Mouse (Mus musculus) bone marrow, adult 2 months (tissue): ENCODE measurements around the gene Trmt61a. TPM values are rescaled to one million over a fixed set of nuclear protein-coding genes. Genes with fewer than 3 reads are reported as not detected.

Experiments
- H3K27ac ChIP-seq: fragments of 200-500 bp; 2 replicates; pipeline ENCODE4 v1.5.1; 2012; ENCODE audit warnings: low read depth, mild to moderate bottlenecking, control low read depth, inconsistent platforms, low read length; ENCODE audit not compliant: control insufficient read depth, poor library complexity, insufficient read depth
- H3K4me1 ChIP-seq: fragments of 200-500 bp; 2 replicates; pipeline ENCODE4 v1.6.1; 2011; ENCODE audit warnings: low read length; ENCODE audit not compliant: control insufficient read depth, insufficient read depth
- H3K4me3 ChIP-seq: fragments of 200-500 bp; replicated peaks from 2 replicates; pipeline ENCODE3; 2011; ENCODE audit warnings: mild to moderate bottlenecking, low read depth, low read length, control low read depth; ENCODE audit not compliant: control insufficient read depth
- CTCF ChIP-seq: fragments of 200-500 bp; IDR thresholded peaks from 2 replicates; pipeline ENCODE4 v1.5.1; 2011; ENCODE audit warnings: low read length, control low read depth; ENCODE audit not compliant: control insufficient read depth, insufficient read depth
- POLR2A ChIP-seq: fragments of 200-500 bp; IDR thresholded peaks from 2 replicates; pipeline ENCODE4 v1.6.1; 2011; ENCODE audit warnings: low read depth, mild to moderate bottlenecking, control low read depth, low read length, borderline replicate concordance; ENCODE audit not compliant: control insufficient read depth
- WGBS: fragments of 180-500 bp; shearing (Covaris S2); methylation state at CpG from one replicate; pipeline ENCODE4 v1.1.7; 2018; 5-methylcytosine and 5-hydroxymethylcytosine counted together
- polyA plus RNA-seq: library from polyadenylated mRNA; stranded (reverse); fragments of >200 nt; gene quantifications from 2 replicates; pipeline ENCODE4 v1.2.4, GENCODE M21; 2011; ENCODE audit warnings: low replicate concordance; ENCODE audit not compliant: missing spikeins, insufficient read depth, insufficient read length

Trmt61a gene
- polyA plus RNA-seq, 1 experiment, result 11.0 TPM

DNA sequence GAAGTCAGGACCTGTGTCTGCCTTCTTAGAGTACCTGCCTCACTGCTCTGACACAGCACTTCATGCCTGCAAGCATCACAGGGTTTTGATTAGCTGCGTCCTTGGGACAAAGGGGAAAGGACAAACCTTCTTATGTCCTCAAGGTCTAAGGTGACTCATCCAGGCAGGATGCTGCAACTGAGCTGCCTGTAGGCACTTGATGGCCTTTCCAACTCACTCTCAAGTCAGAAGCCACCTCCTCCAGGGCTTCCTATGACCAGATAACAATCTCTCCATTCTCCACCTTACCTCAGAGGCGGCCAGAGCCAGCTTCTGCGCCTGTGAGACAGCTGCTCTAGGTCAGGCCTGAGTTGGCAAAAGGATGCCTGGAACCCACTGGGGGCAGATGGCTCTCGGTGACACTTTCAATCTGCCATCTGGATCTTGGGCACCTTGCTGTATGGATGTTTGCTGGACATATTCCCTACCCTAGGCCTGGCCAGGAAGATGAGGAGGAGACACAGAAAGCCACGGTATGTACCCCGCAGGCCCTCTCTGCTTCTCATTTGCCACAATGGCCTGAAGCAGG is 20.5 kb downstream of the Trmt61a start:
- no peaks in the 10 kb centered on the region for H3K4me1 ChIP-seq
- H3K27ac ChIP-seq, result no peak overlapping the region
- 79% methylated on average over 6 of the region's 6 CpGs for WGBS
- H3K4me3 ChIP-seq, result no peak overlapping the region
- TF ChIP-seq POLR2A, result no peak
- TF ChIP-seq CTCF, result no peak

DNA sequence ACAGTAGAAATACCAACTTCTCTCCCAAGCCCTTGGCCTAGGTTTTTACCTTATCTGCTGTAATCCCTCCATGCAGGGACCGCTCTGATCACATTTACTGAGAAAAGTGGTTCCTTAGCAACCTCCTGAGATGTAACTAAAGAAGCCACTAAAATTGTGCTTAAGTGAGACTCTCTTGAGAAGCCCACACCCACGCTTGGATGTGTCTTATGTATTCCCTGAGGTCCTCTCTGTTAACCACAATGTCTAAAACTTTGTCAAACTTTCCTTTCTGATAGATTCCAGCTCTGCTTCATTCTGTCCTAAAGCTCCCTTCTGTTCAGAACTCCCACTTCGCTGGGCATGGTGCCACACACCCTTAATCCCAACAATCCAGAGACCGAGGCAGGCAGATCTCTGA is 21.6 kb downstream of the Trmt61a start:
- H3K4me3 ChIP-seq, result no peak overlapping the region
- H3K4me1 ChIP-seq, result no peaks in the 10 kb centered on the region
- TF ChIP-seq CTCF (no peak), POLR2A (no peak)
- 77% methylated on average over 4 of the region's 4 CpGs for WGBS
- no peak overlapping the region for H3K27ac ChIP-seq

DNA sequence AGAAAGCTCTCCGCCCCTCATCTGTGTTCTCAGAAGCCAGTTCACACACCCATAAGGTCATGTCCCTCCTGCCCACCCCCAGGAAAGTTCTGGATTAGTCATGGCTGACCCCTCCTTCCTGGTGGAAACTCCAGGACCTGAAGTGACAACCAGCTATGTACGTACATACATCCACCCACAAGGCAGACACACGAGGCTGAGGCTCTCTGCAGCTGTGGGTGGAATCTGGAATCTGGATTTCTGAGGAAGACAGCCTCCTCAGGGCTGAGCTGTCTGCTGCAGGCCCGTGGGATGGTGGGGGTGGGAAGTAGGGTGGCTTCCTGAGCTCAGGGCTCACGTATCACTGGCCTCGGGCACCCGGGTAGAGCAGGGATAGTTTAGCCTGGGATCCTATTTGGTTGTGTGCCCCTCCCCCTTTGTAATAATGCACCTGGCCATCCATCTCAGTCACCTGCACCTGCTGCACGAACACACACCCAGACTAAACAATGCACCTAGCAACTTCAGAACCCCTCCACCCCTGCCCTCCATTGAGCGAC is 23.1 kb downstream of the Trmt61a start:
- H3K4me1 ChIP-seq, result no peaks in the 10 kb centered on the region
- TF ChIP-seq CTCF (no peak), POLR2A (no peak)
- WGBS, result 77% methylated on average over 9 of the region's 9 CpGs
- H3K4me3 ChIP-seq, result no peak overlapping the region
- no peak overlapping the region for H3K27ac ChIP-seq

DNA sequence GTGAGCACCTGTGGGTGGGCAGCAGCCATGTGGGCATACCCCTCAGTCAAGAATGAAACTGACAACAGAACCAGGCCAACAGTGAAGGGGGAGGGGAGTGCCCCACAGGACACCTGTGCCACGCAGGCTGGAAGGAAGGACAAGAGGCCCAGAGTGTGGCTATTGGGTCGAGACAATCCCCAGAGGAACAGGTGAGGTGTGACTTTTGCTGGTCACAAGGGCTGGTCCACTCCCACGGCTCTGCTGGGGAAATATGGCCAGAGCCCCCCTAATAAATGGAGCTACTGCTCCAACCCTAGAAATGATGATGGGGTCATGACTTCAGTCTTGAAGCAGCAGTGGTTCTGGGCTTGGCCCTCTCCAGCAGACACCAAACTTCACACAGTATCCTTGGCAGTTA is 25.4 kb downstream of the Trmt61a start:
- TF ChIP-seq CTCF (no peak), POLR2A (no peak)
- 62% methylated on average over 3 of the region's 3 CpGs for WGBS
- H3K4me1 ChIP-seq, result no peaks in the 10 kb centered on the region

DNA sequence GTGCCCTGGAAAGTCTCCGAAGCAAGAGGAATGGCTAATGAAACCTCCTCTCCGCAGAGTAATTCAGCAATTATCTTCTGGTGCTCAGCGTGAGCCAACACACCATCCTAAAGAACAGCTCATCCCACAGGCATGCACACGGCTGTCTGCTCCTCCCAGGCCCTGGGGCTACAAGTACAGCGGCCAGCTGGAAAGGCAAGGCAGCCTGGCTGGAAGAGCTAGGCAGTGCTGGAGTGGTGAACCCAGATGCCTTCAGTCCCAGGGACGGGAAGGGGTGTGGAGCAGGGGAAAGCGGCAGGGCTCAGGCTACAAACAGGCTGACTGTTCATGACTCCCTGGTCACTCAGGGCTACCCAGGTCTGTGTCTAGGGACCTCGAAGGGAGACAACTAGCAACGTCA is 26.7 kb downstream of the Trmt61a start:
- Histone ChIP-seq H3K4me1 (no peaks in the 10 kb centered on the region), H3K27ac (no peak overlapping the region), H3K4me3 (no peak overlapping the region)
- WGBS, result 78% methylated on average over 9 of the region's 9 CpGs
- TF ChIP-seq POLR2A, result no peak
- no peak for TF ChIP-seq CTCF

More for the DNA sequence above, 25.4 kb downstream of the Trmt61a start:
- Histone ChIP-seq H3K4me3 (no peak overlapping the region), H3K27ac (no peak overlapping the region)

DNA sequence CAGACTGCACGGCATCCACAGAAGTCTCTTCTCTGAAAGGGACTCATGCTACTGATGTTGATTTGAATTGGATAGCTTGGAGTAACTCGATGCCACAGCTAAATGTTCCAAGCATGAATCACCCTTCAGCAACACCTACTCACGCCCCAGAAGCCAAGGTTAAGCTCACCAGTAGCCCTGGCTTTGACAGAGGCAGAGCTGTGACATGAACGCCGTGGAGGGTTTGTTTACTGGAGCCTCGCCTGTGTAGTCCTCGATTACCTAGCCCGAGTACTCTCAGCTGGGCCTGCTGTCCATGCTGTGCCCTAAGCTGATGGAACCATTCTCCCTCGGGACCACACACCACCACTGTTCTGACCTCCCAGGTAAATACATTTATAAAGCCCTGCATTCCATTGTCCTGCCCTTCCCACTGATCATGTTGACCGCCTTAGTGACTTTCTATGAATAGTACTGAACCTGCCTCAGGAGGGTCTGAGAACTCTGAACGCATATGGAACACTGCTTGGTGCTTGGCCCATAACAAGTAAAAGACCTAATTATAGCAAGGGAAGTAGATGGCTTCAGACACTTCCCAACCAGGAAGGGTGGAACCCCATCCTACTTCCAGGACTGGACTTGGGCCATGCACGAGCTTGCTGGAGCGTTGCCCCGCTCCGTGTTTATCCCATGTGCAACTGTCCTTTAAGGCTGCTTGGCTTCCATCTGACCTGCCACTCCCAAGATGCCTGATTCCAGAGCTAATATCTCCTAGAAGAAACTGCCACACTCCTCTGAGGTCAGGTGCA is 27.5 kb downstream of the Trmt61a start:
- no peak overlapping the region; the same call in 1 of the 2 replicates for H3K27ac ChIP-seq
- no peak overlapping the region for H3K4me3 ChIP-seq
- 78% methylated on average over 15 of the region's 15 CpGs for WGBS
- TF ChIP-seq POLR2A, result no peak
- no peak for TF ChIP-seq CTCF
- no peaks in the 10 kb centered on the region for H3K4me1 ChIP-seq

DNA sequence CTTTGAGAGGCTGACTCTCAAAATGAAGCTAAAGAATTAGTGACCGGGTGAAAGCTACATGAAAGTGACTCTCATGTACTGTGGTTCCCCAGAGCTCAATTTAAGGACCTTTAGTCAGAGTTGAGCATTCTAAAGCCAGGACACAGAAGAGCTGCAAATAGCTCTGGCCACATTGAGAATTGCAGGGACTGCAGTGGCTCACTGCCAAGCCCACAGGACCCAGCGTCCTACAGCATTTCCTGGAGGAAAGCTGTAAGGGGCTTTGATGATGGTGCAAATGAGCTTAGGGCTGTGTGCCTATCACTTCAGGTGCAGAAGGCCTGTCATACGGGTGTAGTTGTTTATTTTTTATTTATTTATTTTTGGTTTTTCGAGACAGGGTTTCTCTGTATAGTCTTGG is 30.3 kb downstream of the Trmt61a start:
- Histone ChIP-seq H3K4me1 (no peaks in the 10 kb centered on the region; the same call in 1 of the 2 replicates), H3K27ac (no peak overlapping the region), H3K4me3 (no peak overlapping the region)
- TF ChIP-seq POLR2A (no peak), CTCF (no peak)
- WGBS, result 60% methylated on average over 4 of the region's 4 CpGs

DNA sequence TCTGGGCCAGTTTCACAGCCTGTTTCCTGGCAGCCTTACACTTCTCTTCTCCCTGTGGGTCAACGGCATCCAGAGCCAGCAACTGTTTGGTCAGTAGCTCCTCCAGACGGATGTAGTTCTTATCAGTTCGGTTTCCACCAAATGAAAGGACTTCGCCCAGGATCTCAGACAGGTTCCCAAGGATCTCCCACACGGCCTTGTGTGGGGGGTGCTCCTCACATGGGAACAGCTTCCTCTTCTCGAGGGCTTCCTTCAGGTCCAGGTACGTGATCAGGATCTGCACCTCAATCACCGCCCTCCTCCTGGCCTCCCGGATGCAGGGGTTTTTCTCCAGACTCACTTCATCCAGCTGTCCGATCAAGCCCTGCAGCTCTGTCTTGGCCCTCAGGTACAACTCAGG is 32.2 kb downstream of the Trmt61a start:
- H3K27ac ChIP-seq, result no peak overlapping the region
- H3K4me3 ChIP-seq, result no peak overlapping the region
- peaks cover 2% of the 10 kb centered on the region; the same call in 1 of the 2 replicates for H3K4me1 ChIP-seq
- no peak for TF ChIP-seq CTCF
- no peak for TF ChIP-seq POLR2A
- 86% methylated on average over 10 of the region's 10 CpGs for WGBS
